ENCODE assay signal across 7 mouse cellular contexts in the genomic region with DNA sequence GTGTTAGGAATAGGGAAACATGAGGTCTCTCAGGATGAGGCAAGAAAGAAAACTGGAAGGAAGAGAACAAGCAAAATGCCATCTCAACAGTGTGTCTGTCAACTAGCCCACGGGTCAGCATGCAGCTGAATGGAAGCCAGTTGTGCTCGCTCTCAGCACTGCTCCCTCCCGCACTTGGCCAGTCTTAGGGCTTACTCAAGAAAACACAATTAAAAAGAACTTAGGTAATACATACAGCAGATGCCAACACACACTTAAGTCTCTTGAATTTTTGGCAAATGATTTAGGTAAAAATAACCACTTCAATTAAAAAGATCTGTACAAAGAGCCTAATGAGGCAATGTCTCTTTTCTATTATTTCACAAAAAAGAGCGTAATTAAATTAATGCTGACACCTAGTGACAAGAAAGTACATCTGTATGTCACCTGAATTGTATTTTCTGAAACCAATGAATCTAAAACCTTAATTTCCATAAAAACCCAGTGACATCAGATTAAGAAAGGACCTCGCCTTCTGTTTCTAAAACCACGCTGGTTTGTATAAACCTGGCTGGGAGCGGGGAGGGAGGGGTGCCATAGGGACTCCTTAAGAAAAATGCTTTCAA. TPM values are rescaled to one million over a fixed set of nuclear protein-coding genes. Genes with fewer than 3 reads are reported as not detected.
DNase-seq lines count a peak whose midpoint lies in the region; ATAC-seq and TF ChIP-seq lines count a peak whose summit lies in the region.

No protein-coding gene starts in this region.

- TF ChIP-seq CTCF in stomach, postnatal 0 days (IDR thresholded peaks at IDR 0.05; ENCODE audit: low read depth): no peak; the same call in 1 of the 2 replicates

- H3K27me3 ChIP-seq in stomach, embryonic 14.5 days (ENCODE audit: control insufficient read depth, insufficient read depth, low read length): no peaks in the 10 kb centered on the region
- no peaks in the 10 kb centered on the region for H3K27me3 ChIP-seq in stomach, postnatal 0 days (ENCODE audit: control insufficient read depth, insufficient read depth, low read length)
- no peaks in the 10 kb centered on the region for H3K27me3 ChIP-seq in embryonic facial prominence, embryonic 13.5 days
- no peaks in the 10 kb centered on the region for H3K27me3 ChIP-seq in limb, embryonic 15.5 days
- no peaks in the 10 kb centered on the region for H3K27me3 ChIP-seq in heart, embryonic 12.5 days (replicated peaks)

- no peaks in the 10 kb centered on the region for H3K9me3 ChIP-seq in stomach, embryonic 14.5 days (ENCODE audit: control insufficient read depth, low read depth, low read length)
- H3K9me3 ChIP-seq in stomach, postnatal 0 days (ENCODE audit: control insufficient read depth, low read length): no peaks in the 10 kb centered on the region
- H3K9me3 ChIP-seq in embryonic facial prominence, embryonic 13.5 days: no peaks in the 10 kb centered on the region
- H3K9me3 ChIP-seq in limb, embryonic 15.5 days: no peaks in the 10 kb centered on the region
- no peaks in the 10 kb centered on the region for H3K9me3 ChIP-seq in heart, embryonic 12.5 days (replicated peaks)

- peaks cover 11% of the 10 kb centered on the region for H3K4me1 ChIP-seq in stomach, embryonic 14.5 days (ENCODE audit: control insufficient read depth, insufficient read depth, low read length)
- H3K4me1 ChIP-seq in stomach, postnatal 0 days (replicated peaks; ENCODE audit: control insufficient read depth, insufficient read depth): peaks cover 5% of the 10 kb centered on the region
- H3K4me1 ChIP-seq in embryonic facial prominence, embryonic 13.5 days: peaks cover 18% of the 10 kb centered on the region
- peaks cover 16% of the 10 kb centered on the region for H3K4me1 ChIP-seq in limb, embryonic 15.5 days
- peaks cover 22% of the 10 kb centered on the region for H3K4me1 ChIP-seq in heart, embryonic 12.5 days (replicated peaks)

- DNase-seq in stomach, postnatal 0 days (ENCODE audit: low spot score): no peak
- no peak for DNase-seq in right cerebral cortex, postnatal 36 days (ENCODE audit: low spot score in 2 of 2)
- no peak for DNase-seq in spleen, postnatal 14 days (ENCODE audit: low spot score in 2 of 2)

- peak overlapping the region; percentile 91 for H3K4me2 ChIP-seq in stomach, embryonic 14.5 days (replicated peaks; ENCODE audit: low read depth, low read length)
- H3K4me2 ChIP-seq in stomach, postnatal 0 days (replicated peaks; ENCODE audit: low read depth): no peak overlapping the region
- H3K4me2 ChIP-seq in embryonic facial prominence, embryonic 13.5 days: peak overlapping the region; percentile 80
- H3K4me2 ChIP-seq in limb, embryonic 15.5 days: no peak overlapping the region
- no peak overlapping the region for H3K4me2 ChIP-seq in heart, embryonic 12.5 days

- H3K9ac ChIP-seq in stomach, embryonic 14.5 days (replicated peaks; ENCODE audit: low read depth, low read length): no peak overlapping the region
- H3K9ac ChIP-seq in stomach, postnatal 0 days (ENCODE audit: low read length): no peak overlapping the region
- no peak overlapping the region for H3K9ac ChIP-seq in embryonic facial prominence, embryonic 13.5 days
- no peak overlapping the region for H3K9ac ChIP-seq in limb, embryonic 15.5 days
- no peak overlapping the region for H3K9ac ChIP-seq in heart, embryonic 12.5 days

- ATAC-seq in stomach, embryonic 14.5 days (ENCODE audit: insufficient number of reproducible peaks, insufficient read depth, low FRiP score, low read depth): no peak
- ATAC-seq in stomach, postnatal 0 days (ENCODE audit: low FRiP score, low TSS enrichment): no peak
- ATAC-seq in embryonic facial prominence, embryonic 13.5 days (ENCODE audit: insufficient number of reproducible peaks, insufficient read depth, low FRiP score, low TSS enrichment, low read depth): no peak
- no peak for ATAC-seq in limb, embryonic 15.5 days (ENCODE audit: insufficient number of reproducible peaks, low FRiP score, low TSS enrichment, low read depth)
- no peak for ATAC-seq in heart, embryonic 12.5 days (ENCODE audit: insufficient number of reproducible peaks, low FRiP score)

- H3K36me3 ChIP-seq in stomach, embryonic 14.5 days (ENCODE audit: control insufficient read depth, insufficient read depth, low read length): no peaks in the 10 kb centered on the region
- no peaks in the 10 kb centered on the region for H3K36me3 ChIP-seq in stomach, postnatal 0 days (ENCODE audit: control insufficient read depth, insufficient read depth, low read length)
- 0 out of 2 replicates have a peak, but pooled peaks cover 6% of the 10 kb centered on the region for H3K36me3 ChIP-seq in embryonic facial prominence, embryonic 13.5 days
- peaks cover 4% of the 10 kb centered on the region; the same call in 1 of the 2 replicates for H3K36me3 ChIP-seq in limb, embryonic 15.5 days
- H3K36me3 ChIP-seq in heart, embryonic 12.5 days: peaks cover 7% of the 10 kb centered on the region; the same call in 1 of the 2 replicates

- H3K4me3 ChIP-seq in stomach, embryonic 14.5 days (ENCODE audit: low read depth, low read length): no peak overlapping the region
- no peak overlapping the region for H3K4me3 ChIP-seq in stomach, postnatal 0 days (ENCODE audit: low read depth, low read length)
- H3K4me3 ChIP-seq in embryonic facial prominence, embryonic 13.5 days: no peak overlapping the region
- peak overlapping the region; percentile 99; the same call in 1 of the 2 replicates for H3K4me3 ChIP-seq in limb, embryonic 15.5 days
- H3K4me3 ChIP-seq in heart, embryonic 12.5 days: no peak overlapping the region

- H3K27ac ChIP-seq in stomach, embryonic 14.5 days (ENCODE audit: low read length): no peak overlapping the region
- H3K27ac ChIP-seq in stomach, postnatal 0 days (replicated peaks): no peak overlapping the region
- no peak overlapping the region for H3K27ac ChIP-seq in embryonic facial prominence, embryonic 13.5 days
- H3K27ac ChIP-seq in limb, embryonic 15.5 days: no peak overlapping the region
- no peak overlapping the region for H3K27ac ChIP-seq in heart, embryonic 12.5 days (ENCODE audit: poor library complexity, severe bottlenecking)

- WGBS in stomach, embryonic 14.5 days: 77% methylated on average over 7 of the region's 7 CpGs
- WGBS in stomach, postnatal 0 days: 73% methylated on average over 7 of the region's 7 CpGs
- WGBS in embryonic facial prominence, embryonic 13.5 days: 71% methylated on average over 7 of the region's 7 CpGs
- WGBS in limb, embryonic 15.5 days: 75% methylated on average over 7 of the region's 7 CpGs
- WGBS in heart, embryonic 12.5 days: 80% methylated on average over 7 of the region's 7 CpGs

- TF ChIP-seq EP300 in stomach, postnatal 0 days (optimal IDR thresholded peaks at IDR 0.05): no peak

RNA-seq across cellular contexts. Expression of a gene that starts 2.4 kb away (rescaled TPM):
- polyA plus RNA-seq in stomach, embryonic 14.5 days (2014; fragmentation: Nextera tagmentation; extraction: Ambion mirVana): 23.1 and 24.2 TPM in 2 replicates
- polyA plus RNA-seq in stomach, postnatal 0 days (2015; fragmentation: Nextera tagmentation; extraction: Ambion mirVana): 12.6 and 13.6 TPM in 2 replicates
- polyA plus RNA-seq in embryonic facial prominence, embryonic 13.5 days (2015; fragmentation: Nextera tagmentation; extraction: Ambion mirVana): 18.1 and 22.3 TPM in 2 replicates
- polyA plus RNA-seq in limb, embryonic 15.5 days (2015; fragmentation: Nextera tagmentation; extraction: Ambion mirVana): 15.8 and 19.3 TPM in 2 replicates
- polyA plus RNA-seq in heart, embryonic 12.5 days (2016; fragmentation: Nextera tagmentation; extraction: Ambion mirVana): 17.1 and 19.6 TPM in 2 replicates

RNA-seq across cellular contexts. Expression of a gene that starts 56.5 kb away (rescaled TPM):
- polyA plus RNA-seq in stomach, embryonic 14.5 days (2014; fragmentation: Nextera tagmentation; extraction: Ambion mirVana): 119 and 148 TPM in 2 replicates
- 214 and 223 TPM in 2 replicates for polyA plus RNA-seq in stomach, postnatal 0 days (2015; fragmentation: Nextera tagmentation; extraction: Ambion mirVana)
- 100 and 107 TPM in 2 replicates for polyA plus RNA-seq in embryonic facial prominence, embryonic 13.5 days (2015; fragmentation: Nextera tagmentation; extraction: Ambion mirVana)
- 210 and 211 TPM in 2 replicates for polyA plus RNA-seq in limb, embryonic 15.5 days (2015; fragmentation: Nextera tagmentation; extraction: Ambion mirVana)
- polyA plus RNA-seq in heart, embryonic 12.5 days (2016; fragmentation: Nextera tagmentation; extraction: Ambion mirVana): 163 and 168 TPM in 2 replicates

Comparison
In these comparisons a context has a peak if more than half of its experiments do, and no peak if none do; other contexts are left out.
1. H3K4me2 ChIP-seq: peak in stomach, embryonic 14.5 days (single experiment) and embryonic facial prominence, embryonic 13.5 days (single experiment); none in stomach, postnatal 0 days (single experiment), limb, embryonic 15.5 days (single experiment) and heart, embryonic 12.5 days (single experiment).